Mouse (Mus musculus): ENCODE measurements around the gene Ppp1r1c.
A peak's percentile ranks its signal among the peaks of the same experiment; 100 is the strongest.
"Not testable (repeated sequence)": the region's sequence is repeated elsewhere in the genome, so short reads cannot be mapped to it uniquely, and the experiment has no call there.

Ppp1r1c gene

DNA sequence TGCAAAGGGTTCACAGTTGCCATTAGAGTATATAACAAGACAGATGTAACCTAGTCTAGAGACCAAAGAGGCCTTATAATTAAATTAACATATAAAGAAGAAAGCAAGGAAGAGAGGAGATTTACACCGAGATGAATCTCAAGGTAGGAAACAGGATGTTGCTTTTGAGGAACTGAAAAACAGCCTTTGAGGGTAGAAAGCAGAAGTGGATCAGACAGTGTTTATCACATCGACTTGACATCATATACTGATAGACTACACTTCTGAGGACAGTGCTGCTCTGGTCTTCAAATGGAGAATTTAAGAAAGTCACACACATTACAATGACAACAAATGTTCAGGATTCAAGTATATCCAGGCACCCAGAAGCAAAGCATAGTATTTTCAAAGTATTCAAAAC, 34.4 kb downstream of the Ppp1r1c start:
- DNase-seq (ENCODE audit: extremely low read depth, low read depth): peak; percentile 73

DNA sequence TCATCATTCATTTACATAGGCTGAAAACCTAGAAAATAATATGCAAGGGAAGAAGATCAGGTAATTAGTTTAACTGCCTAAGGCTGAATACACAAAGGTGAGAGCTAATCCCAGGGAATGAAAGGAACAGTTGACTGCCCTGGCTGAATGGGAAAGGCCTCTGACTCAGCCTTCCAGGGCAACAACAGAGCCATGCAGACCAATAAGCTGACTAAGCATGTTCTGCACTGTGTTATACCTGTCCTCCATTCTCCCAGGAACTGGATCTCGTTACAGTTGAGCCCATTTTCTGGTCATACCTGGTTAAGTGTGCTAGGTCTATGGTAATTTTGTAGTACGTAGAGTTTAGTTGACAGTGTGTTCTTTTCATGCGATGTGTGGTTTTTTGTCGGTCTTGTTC, 36.6 kb downstream of the Ppp1r1c start:
- no peak for DNase-seq (ENCODE audit: extremely low read depth, low read depth)

DNA sequence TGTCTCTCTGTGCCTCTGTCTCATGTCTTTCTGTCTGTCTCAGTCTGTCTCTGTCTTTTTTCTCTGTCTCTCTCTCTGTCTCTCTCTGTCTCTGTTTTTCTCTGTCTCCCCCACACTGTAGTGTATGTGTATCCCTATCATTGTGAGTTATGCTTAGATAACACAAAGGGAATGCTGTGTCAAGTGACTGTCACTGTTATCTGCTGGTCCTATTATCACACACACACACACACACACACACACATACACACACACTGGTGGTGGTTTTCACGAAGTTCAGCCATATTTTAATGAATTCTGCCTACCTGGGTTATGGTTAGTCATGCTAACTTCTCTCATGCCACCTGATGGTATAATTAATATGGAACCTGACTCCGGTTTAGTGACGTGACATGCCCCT, 44.1 kb downstream of the Ppp1r1c start:
- no peak for DNase-seq (ENCODE audit: extremely low read depth, low read depth)

DNA sequence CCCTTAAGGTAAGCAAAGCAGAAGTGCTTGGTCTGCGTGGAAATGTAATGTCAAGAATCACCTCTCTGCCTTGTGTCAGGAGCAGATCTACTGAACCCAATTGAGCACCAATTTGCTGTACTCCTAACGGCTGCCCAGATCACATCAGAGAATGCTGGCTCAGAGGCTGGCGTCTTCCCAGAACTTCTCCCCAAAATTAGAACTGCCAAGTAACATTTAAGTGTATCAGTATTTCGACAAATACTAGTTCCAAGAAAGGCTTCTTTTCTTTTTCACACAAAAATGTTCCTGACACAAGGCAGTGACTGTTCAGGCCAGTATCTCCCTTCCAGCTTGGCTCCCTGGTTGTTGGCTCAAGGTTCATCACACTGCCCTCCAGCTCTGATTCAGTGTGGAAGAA, 52.4 kb downstream of the Ppp1r1c start:
- DNase-seq (ENCODE audit: extremely low read depth, low read depth): no peak

DNA sequence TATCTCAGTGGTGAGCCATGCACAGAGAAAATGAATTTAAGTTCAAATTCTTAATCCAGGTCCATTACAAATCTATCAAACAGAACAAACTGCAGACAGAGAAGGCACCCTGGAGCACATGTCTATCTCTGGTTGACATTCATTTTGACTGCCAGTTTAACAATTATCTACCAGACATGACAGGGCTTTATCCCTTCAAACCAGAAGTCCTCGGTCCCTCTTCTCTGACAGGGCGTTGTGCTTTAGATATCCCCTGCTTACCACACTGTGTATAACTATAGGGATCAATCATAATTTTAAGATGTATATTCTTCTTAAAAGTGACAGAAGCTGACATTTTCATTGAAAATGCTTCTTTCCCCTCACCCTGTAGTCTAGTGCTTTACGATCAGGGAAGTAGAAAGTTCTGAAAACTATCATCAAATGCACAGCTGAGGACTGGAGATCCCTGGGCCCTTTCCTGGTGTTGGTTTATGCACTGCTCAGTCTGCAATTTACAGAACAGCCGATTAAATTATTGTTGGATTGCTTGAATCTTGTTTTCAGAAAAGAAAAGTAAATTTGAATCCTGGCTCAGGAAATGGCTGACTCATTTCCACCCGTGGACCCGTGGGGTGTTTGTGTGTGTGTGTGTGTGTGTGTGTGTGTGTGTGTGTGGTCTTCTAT, 55.3 kb downstream of the Ppp1r1c start:
- DNase-seq (ENCODE audit: extremely low read depth, low read depth): peak; percentile 28

DNA sequence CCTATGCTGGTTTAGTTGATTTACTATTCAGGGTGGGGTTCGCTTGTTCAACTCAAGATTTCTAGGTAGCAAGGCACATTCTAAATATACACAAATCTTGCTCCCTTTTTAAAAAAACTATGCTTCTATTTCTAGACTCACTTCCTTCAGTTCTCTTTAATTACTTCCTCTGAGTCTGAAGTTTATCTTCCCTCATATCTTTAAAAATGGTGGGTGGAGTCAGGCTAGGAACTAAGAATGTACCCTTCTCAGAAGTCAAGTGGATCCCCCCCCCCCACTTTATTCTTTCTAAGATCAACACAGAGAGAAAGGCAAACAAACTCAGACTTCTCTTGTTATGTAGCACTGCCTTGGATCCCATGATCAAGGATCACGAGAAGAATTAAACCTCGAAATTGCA, 57.5 kb downstream of the Ppp1r1c start:
- DNase-seq (ENCODE audit: extremely low read depth, low read depth): no peak

DNA sequence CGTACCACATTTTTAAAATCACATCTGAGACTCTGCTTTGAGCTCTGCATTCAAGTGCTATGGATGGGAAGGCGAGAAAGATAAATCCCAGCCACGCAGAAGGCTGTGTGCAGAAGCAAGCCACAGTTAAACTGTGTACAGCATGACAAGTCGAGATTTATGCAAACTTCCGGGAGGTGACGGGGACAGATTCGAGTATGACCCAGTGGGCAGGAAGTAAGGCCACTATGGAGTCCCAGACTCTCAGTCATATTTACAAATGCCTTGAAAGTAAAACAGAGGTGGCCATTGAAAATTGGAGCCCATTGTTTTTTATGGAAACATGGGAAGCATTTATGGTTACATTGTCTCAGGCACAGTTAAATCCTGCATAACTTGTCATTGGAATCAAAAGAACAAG, 58.1 kb downstream of the Ppp1r1c start:
- DNase-seq (ENCODE audit: extremely low read depth, low read depth): no peak

DNA sequence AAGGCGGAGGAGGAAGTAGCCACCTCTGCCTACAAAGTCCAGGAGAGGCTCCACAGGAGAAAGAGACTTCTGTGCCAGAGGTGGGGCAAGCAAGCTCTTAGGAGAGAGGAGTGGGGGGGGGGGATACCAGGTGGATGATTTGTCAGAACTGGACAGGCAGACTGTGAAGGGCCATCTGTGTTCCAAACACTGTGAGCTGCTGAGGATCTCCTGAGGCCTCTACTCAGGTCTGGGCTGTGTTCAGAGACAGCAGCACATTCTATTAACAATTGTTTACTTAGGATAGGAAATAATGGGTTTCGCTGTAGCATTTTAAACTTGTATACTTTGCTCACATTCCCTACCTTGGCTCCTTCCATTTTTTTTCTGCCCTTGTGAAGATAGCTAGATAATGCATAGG, 61.0 kb downstream of the Ppp1r1c start:
- no peak for DNase-seq (ENCODE audit: extremely low read depth, low read depth)

DNA sequence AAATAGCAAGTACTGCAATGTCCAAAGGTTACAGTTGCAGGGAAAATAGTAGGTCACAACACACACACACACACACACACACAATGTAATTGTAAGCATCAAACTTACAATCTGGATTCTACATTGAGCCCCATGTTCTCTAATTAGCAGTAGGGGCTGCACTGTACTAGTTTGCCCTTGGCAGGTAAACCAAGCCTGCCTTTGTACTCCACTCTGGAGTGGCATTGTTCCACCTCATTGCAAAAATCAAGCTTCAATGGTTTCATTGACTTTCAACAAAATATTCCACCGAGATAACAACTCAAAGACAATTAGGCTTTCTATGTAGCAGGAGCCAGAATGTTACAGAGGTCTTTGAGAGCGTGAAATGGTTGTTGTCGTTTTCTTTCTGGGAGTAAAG, 62.7 kb downstream of the Ppp1r1c start:
- DNase-seq (ENCODE audit: extremely low read depth, low read depth): no peak

DNA sequence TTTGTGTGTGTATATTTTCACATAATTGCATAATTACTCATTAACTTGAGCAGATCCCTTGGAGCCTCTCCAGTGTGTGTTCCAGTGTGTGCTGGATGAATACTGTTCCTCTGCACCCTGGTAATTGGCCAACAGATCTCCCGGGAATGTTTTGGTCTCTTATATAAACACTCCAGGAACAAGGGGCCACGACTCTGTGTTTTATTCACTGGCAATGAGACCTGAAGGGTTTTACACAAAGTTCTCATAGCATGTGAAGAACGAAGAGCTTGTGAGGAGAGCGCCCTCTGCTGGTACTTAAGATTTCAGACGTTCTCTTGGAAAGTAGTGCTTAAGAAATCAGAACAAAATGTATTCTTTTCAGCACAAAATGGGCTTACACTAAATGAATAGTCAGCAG, 66.8 kb downstream of the Ppp1r1c start:
- DNase-seq (ENCODE audit: extremely low read depth, low read depth): peak; percentile 59

DNA sequence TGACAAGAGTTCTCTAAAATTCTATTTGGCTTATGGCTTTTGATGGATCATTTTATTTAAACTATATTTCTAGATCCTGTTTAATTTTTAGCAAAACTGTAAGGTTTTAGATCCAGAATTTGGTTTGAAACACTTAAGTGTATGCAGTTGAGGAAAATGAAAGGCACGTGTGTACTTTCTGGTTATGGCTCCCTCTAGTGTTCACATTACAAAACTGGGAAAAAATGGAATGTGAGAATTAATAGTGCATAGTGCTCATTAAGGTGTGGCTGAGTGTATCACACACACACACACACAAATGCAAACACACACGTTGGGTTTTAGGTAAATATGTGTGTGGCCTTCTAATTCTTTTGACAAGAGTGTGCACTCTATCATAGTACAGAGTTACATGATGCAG, 70.2 kb downstream of the Ppp1r1c start:
- DNase-seq (ENCODE audit: extremely low read depth, low read depth): peak; percentile 15

DNA sequence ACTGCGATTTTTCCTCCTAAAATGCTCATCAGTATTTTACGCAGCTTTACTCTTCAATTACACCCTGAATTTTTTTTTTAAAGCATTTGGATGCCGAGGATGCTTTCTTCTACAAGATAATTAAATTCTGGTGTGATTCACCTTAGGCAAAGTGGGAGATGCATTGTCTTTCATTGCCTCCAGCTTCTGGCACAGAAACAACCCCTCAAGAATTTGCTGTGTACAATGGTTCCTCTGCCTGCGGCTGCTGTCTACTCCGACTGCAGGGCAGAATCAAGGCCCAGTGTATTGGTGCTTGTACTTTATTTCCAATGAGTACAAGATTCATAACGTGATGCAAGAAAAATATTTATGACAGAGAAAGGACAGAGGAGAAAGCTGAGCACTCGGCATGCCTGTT, 73.2 kb downstream of the Ppp1r1c start:
- no peak for DNase-seq (ENCODE audit: extremely low read depth, low read depth)

DNA sequence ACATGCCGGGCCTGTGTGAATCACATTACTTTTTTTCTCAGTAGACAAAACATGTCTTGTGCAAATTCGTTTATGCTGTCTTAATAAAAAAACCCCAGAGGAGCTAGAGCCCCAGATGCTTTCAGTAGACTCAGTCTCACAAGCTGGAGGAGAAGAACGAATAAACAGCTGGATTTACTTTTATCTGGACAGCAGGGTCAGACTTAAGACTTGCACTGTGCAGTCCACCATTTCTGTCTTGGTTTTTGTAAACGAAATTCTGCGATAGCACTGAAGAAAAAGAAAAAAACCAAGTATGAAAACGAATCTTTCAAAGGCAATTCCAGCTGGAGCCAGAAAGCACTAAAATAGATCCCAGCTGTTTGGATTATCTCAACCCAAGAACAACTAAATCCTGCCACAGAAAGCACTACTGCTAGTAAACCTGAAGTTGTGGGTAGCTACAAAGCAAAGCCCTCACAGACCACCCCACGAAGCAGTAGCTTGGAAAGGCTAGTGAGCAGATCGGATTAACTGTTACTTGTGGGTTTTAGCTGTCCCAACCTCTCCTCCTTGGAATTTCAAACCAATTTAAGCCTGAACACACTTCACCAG, 78.1 kb downstream of the Ppp1r1c start:
- no peak for DNase-seq (ENCODE audit: extremely low read depth, low read depth)

DNA sequence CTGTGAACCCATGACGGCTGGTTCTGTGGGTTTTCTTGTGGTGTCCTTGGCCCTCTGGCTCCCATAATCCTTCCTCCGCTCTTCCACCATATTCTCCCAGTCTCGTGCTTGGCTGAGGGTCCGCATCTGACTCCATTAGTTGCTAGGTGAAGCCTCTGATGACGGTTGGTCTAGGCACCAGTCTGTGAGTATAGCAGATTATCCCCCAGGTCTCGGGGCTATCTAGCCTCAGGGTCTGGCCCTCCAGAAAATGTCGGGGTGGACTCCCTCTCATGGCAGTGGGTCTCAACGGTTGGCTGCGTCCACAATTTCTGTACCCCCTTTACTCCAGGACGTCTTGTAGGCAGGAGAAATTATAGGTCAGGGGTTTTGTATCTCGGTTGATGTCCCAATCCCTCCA, 78.9 kb downstream of the Ppp1r1c start:
- no peak for DNase-seq (ENCODE audit: extremely low read depth, low read depth)

DNA sequence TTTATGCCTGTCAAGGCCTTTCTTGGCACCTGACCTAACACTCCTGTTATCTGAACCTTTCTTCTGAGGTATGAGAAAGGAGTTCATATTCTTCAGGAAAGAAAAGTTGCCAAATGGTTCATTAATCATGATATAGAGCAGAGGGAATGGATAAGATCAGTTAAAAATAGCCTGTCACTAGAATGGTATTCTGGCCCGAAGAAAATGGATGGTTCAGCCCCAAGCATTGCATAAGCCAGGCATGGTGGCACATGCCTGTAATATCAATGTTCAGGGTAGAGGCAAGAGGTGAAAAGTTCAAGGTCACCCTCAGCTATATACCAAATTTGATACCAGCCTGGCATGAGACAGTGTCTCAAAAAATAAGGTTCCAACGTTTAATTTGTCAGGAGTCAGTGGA, 85.6 kb downstream of the Ppp1r1c start:
- DNase-seq (ENCODE audit: extremely low read depth, low read depth): no peak

DNA sequence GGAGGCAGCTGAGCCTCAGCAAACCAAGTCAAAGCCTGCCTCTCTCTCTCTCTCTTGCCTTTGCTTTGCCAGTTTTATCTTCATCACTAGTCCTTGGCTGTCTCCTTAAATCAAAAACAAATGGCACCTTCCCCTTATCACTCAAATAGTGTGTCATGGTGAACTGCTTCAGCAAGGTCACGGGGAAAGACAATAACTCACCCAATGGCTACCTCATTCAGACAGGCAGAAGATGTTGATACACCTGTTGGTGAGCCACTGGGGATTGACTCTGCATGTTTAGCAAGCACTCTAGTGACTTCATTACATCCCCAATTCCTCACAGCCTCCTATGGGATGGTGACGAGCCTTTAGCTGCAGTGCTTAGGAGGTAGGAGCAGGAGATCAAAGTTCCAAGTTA, 89.9 kb downstream of the Ppp1r1c start:
- DNase-seq (ENCODE audit: extremely low read depth, low read depth): no peak

DNA sequence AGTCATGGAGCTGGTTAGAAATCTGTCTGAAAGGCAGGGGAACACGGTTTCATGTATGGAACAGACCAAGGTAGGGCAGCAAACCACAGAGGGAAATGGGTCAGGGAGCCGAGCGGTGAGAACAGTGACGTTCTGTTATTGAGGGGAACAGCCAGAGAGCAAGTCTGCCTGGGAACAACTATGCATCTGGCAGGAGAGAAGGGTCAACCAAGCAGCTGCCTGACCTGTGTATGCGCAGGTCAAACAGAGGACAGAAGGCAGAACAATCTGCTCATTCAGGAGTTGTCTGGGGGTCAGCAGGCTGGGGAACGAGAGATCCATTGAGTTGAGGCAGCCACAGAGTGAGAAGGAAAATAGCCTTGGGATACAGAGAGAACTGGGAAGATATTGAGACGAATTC, 91.0 kb downstream of the Ppp1r1c start:
- no peak for DNase-seq (ENCODE audit: extremely low read depth, low read depth)

DNA sequence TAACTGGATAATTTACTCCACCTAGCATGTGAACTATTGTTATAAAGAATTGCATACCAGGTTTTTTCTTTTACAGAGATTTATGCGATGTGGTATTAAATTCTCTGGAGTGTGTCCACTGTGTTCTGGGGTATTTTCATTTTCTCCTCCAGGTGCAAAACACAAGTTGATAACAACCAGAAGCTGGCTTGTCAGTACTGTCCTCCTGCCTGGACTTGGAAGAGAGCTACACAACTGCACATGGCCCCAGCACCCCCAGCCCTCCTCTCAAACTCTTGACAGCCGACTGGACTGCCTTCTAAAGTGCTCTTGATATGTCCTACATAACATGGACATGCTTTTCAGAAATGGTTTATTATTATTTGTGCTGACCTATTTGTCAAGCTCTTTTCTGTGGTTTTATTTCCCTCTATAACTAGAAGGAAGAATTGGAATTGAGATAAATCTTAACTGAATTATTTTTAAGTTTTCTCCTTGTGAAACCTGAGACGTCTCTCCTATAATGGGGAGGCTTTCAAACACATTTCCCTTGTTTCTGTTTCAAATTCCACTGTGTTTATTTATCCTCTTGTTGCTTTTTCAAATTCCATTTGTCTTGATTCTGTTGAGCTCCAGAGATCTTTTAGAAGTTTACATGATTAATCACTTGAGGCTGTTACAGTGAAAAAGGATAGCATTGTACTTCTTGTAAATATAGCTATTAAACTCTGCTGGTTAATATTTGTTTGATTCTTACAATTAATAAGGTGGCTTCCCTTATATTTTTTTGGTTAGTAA, 108.3 kb downstream of the Ppp1r1c start:
- no peak for DNase-seq (ENCODE audit: extremely low read depth, low read depth)

DNA sequence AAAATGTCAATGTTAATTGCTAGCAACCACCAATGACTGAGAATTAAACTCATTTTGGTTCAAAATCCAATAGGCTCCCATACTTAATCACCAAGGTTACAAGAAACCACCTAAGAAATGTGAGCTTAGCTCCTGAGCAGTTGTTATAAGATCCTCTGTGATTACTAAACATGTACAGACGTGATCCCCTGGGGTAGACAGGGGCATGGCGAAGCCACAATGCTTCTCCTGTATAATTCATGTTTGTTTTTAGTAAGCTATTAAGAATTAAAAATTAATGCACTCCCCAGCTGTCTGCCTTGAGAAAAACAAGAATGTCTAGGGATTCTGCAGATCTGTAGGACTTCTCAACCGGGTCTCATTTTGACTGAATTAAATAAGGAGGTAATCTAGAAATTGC, 112.0 kb downstream of the Ppp1r1c start:
- DNase-seq (ENCODE audit: extremely low read depth, low read depth): no peak

DNA sequence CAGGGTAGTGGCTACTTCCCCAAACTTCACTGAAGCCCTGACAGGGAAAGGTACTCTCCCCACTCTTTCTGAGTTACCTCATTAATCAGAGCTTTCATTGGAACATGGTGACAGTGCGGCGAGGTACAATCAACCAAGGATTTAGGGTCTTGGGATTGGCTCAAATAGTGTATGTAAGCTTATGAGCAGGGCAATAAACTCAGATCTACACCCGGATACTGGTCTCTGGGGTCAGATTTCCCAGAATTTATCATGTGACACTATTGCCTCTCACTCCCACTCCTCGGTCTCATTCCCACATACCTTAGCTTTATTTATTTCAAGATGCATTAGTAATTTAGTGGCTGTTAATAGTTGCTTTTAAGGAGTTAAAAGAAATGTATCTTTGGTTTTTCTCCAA, 118.3 kb downstream of the Ppp1r1c start:
- DNase-seq (ENCODE audit: extremely low read depth, low read depth): no peak

DNA sequence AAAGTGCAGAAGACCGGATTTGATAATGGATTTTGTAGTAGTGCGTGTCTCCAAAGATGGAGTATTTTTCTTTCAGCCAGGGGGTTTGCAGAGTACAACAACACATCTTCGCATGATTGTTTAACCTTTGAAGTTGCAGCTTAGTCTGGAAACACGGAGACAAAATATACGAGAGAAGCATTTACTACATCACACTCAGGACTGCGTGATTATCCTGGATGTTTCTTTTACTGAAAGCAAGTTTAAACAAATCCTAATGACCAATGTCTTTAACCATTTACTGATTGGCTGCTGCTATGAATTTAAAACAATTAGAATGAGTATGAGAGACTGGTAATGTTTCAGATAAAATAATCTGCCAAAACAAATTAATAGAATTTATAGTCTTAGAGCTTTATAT, 131.5 kb downstream of the Ppp1r1c start:
- no peak for DNase-seq (ENCODE audit: extremely low read depth, low read depth)

DNA sequence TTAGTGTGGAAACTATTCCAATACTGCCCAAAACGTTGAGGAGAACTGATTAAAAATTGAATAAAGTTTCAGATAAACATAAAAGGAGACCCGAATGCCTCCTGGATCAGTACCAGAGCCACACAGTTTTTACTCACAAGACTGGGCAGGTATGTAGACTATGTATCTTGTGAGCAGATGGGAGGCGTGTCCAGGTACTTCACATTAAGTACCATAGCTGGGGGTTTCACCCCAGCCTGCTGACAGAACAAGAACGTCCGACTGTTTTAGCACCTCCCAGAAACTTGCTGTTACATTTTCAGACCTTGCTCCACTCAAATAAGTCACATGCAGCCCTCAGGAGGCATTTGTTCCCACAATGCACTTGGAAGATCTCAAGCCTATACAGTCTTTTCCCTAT, 131.9 kb downstream of the Ppp1r1c start:
- no peak for DNase-seq (ENCODE audit: extremely low read depth, low read depth)

DNA sequence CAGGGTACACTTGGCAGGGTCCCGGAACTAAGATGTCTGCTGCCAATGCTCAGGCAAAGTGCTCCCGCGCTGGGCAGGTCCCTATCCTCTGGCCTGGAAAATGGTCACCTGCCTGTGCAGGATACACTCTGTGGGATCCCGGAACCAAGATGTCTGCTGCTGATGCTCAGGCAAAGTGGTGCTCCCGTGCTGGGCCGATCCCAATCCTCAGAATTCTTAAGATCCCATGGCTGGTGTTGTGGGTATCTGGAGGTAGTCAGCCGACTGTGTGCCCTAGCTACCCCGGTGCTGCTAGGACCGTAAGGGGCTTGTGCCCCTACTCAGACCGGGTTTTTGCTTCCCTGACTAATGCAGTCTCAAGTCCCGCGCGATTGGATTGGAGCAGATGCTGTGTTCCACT, 139.8 kb downstream of the Ppp1r1c start:
- DNase-seq (ENCODE audit: extremely low read depth, low read depth): not testable (repeated sequence)
